Mouse (Mus musculus): Measurements from ENCODE around the gene Nckipsd.

DNA sequence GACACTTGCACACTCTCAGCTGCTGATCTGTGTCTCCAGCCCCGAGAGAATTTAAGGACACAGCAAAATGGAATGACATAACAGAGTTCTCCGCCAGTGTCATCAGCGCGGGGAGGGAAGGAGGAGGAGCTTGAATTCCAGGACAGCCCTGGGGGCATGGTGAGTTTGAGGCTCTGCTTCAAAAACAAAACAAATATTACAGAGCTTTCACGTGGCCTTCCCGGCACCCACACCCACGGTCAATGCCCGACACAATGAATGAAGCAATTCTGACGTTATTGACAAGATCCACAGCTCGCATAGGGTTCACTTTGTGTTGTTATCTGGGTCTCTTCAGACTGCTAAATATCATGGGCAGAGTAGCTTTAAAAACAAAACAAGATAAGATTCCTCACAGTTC is 43.2 kb upstream of the Nckipsd start:
- TF ChIP-seq HCFC1 (IDR thresholded peaks at IDR 0.05; ENCODE audit: borderline replicate concordance, insufficient read depth, low read length) (no peak), CHD2 (IDR thresholded peaks at IDR 0.05; ENCODE audit: low read depth, low read length) (no peak), ZC3H11A (IDR thresholded peaks at IDR 0.05; ENCODE audit: borderline replicate concordance, low read depth, low read length) (no peak), MAFK (IDR thresholded peaks at IDR 0.05; ENCODE audit: insufficient read depth, low read depth, low read length) (no peak), ZNF384 (IDR thresholded peaks at IDR 0.05; ENCODE audit: low read depth, low read length) (no peak)
